ENCODE assay signal across 7 mouse cellular contexts in genomic region chr11:84128943-84129798, GRCm38 (mm10). TPM values are rescaled to one million over a fixed set of nuclear protein-coding genes. Genes with fewer than 3 reads are reported as not detected.
DNase-seq lines count a peak whose midpoint lies in the region; ATAC-seq lines count a peak whose summit lies in the region.

TSS of gene Tada2a (minus strand) at chr11:84129600.
TSS of gene Acaca (plus strand) at chr11:84129672.

- DNase-seq in adrenal gland, adult 8-10 months = peak; percentile 47
- peak; percentile 94 for DNase-seq in embryo, embryonic 11 days
- peak; percentile 71 for DNase-seq in gastrocnemius, postnatal 25 days
- peak; percentile 95 for DNase-seq in limb, embryonic 10.5 days (ENCODE audit: low spot score)
- peak; percentile 71 for DNase-seq in skeletal muscle tissue, adult 2 months (ENCODE audit: low read depth, low spot score)

- H3K4me1 ChIP-seq in intestine, embryonic 15.5 days (replicated peaks) = peaks cover 4% of the 10 kb centered on the region
- H3K4me1 ChIP-seq in limb, embryonic 10.5 days = peaks cover 11% of the 10 kb centered on the region
- peaks cover 8% of the 10 kb centered on the region; the same call in 1 of the 2 replicates for H3K4me1 ChIP-seq in midbrain, embryonic 12.5 days

- WGBS in intestine, embryonic 15.5 days = under 1% methylated on average over 67 of the region's 83 CpGs
- under 1% methylated on average over 73 of the region's 83 CpGs for WGBS in limb, embryonic 10.5 days
- under 1% methylated on average over 60 of the region's 83 CpGs for WGBS in midbrain, embryonic 12.5 days

- peak within 1 kb of the TSS; percentile 90 for H3K4me3 ChIP-seq in intestine, embryonic 15.5 days (replicated peaks)
- H3K4me3 ChIP-seq in limb, embryonic 10.5 days = peak within 1 kb of the TSS; percentile 92
- H3K4me3 ChIP-seq in midbrain, embryonic 12.5 days = peak within 1 kb of the TSS; percentile 89

- no peaks in the 10 kb centered on the region for H3K36me3 ChIP-seq in intestine, embryonic 15.5 days
- peaks cover 32% of the 10 kb centered on the region for H3K36me3 ChIP-seq in limb, embryonic 10.5 days
- peaks cover 27% of the 10 kb centered on the region for H3K36me3 ChIP-seq in midbrain, embryonic 12.5 days

- H3K4me2 ChIP-seq in intestine, embryonic 15.5 days (replicated peaks) = peak within 1 kb of the TSS; percentile 87
- H3K4me2 ChIP-seq in midbrain, embryonic 12.5 days (replicated peaks) = peak within 1 kb of the TSS; percentile 79

- H3K27ac ChIP-seq in intestine, embryonic 15.5 days = peak within 1 kb of the TSS; percentile 74
- peak within 1 kb of the TSS; percentile 94 for H3K27ac ChIP-seq in limb, embryonic 10.5 days
- H3K27ac ChIP-seq in midbrain, embryonic 12.5 days (replicated peaks) = peak within 1 kb of the TSS; percentile 67

- H3K27me3 ChIP-seq in intestine, embryonic 15.5 days (replicated peaks) = no peaks in the 10 kb centered on the region
- H3K27me3 ChIP-seq in limb, embryonic 10.5 days (ENCODE audit: low read depth, poor library complexity, severe bottlenecking) = no peaks in the 10 kb centered on the region
- no peaks in the 10 kb centered on the region for H3K27me3 ChIP-seq in midbrain, embryonic 12.5 days

- no peaks in the 10 kb centered on the region for H3K9me3 ChIP-seq in intestine, embryonic 15.5 days
- no peaks in the 10 kb centered on the region for H3K9me3 ChIP-seq in limb, embryonic 10.5 days (replicated peaks)
- no peaks in the 10 kb centered on the region for H3K9me3 ChIP-seq in midbrain, embryonic 12.5 days

- peak within 1 kb of the TSS; percentile 85 for H3K9ac ChIP-seq in intestine, embryonic 15.5 days
- H3K9ac ChIP-seq in midbrain, embryonic 12.5 days (replicated peaks) = peak within 1 kb of the TSS; percentile 86

- ATAC-seq in intestine, embryonic 15.5 days = peak; percentile 96
- peak; percentile 91 for ATAC-seq in midbrain, embryonic 12.5 days (ENCODE audit: low FRiP score, low read depth)

RNA-seq across cellular contexts. Expression of gene Tada2a, which starts in this region (rescaled TPM):
- 10 to 100 TPM; 13.6 to 33.0 (median 22.9) TPM for total RNA-seq in adrenal gland, adult 8-10 months (2022)
- total RNA-seq in gastrocnemius, postnatal 25 days (2021) = 1 to 10 TPM; 8.0 to 8.7 TPM
- 25.4 and 25.9 TPM in 2 replicates for polyA plus RNA-seq in intestine, embryonic 15.5 days (2015; fragmentation: Nextera tagmentation; extraction: Ambion mirVana)
- 39.5 and 43.9 TPM in 2 replicates for polyA plus RNA-seq in limb, embryonic 10.5 days (2016; fragmentation: Nextera tagmentation; extraction: Ambion mirVana)
- 33.6 and 34.3 TPM in 2 replicates for polyA plus RNA-seq in midbrain, embryonic 12.5 days (2016; fragmentation: Nextera tagmentation; extraction: Ambion mirVana)

RNA-seq across cellular contexts. Expression of gene Acaca, which starts in this region (rescaled TPM):
- 100 to 1,000 TPM in 3 of 4 experiments, 10 to 100 TPM in 1; 81.4 to 339 (median 190) TPM for total RNA-seq in adrenal gland, adult 8-10 months (2022)
- total RNA-seq in gastrocnemius, postnatal 25 days (2021) = 10 to 100 TPM; 13.4 to 20.3 TPM
- polyA plus RNA-seq in intestine, embryonic 15.5 days (2015; fragmentation: Nextera tagmentation; extraction: Ambion mirVana) = 12.3 and 15.0 TPM in 2 replicates
- polyA plus RNA-seq in limb, embryonic 10.5 days (2016; fragmentation: Nextera tagmentation; extraction: Ambion mirVana) = 21.3 and 22.8 TPM in 2 replicates
- 37.9 and 38.7 TPM in 2 replicates for polyA plus RNA-seq in midbrain, embryonic 12.5 days (2016; fragmentation: Nextera tagmentation; extraction: Ambion mirVana)

Comparison
In these comparisons a context has a peak if more than half of its experiments do, and no peak if none do; other contexts are left out.
1. Peak in every context shown above with its lines: DNase-seq, ATAC-seq, H3K4me3 ChIP-seq and H3K27ac ChIP-seq.